Mouse (Mus musculus): ENCODE results near the gene Ctu2. TPM values are rescaled to one million over a fixed set of nuclear protein-coding genes. Genes with fewer than 3 reads are reported as not detected.

Ctu2 gene
- polyA plus RNA-seq, 1 experiment from 2014 or later: 7.9 TPM

GRCm38 (mm10) chr8:122484831-122485230 lies 8.9 kb downstream of the Ctu2 start:
- peaks cover 95% of the 10 kb centered on the region for H3K36me3 ChIP-seq (ENCODE audit: inconsistent target)
- H3K79me2 ChIP-seq (ENCODE audit: inconsistent target): no peaks in the 10 kb centered on the region
- no peak overlapping the region for H3K4me3 ChIP-seq (ENCODE audit: inconsistent target)
- no peak overlapping the region for H3K27ac ChIP-seq
- WGBS (ENCODE audit: missing documents): 22% methylated on average over 12 of the region's 12 CpGs

- WGBS (ENCODE audit: missing documents): 97% methylated on average over 9 of the region's 9 CpGs
Observed at GRCm38 (mm10) chr8:122488387-122488786, 12.4 kb downstream of the Ctu2 start.

GRCm38 (mm10) chr8:122497016-122497734 lies 21.2 kb downstream of the Ctu2 start:
- Histone ChIP-seq H3K79me2 (ENCODE audit: inconsistent target) (no peaks in the 10 kb centered on the region), H3K36me3 (ENCODE audit: inconsistent target) (peaks cover 74% of the 10 kb centered on the region), H3K4me3 (ENCODE audit: inconsistent target) (no peak overlapping the region), H3K27ac (no peak overlapping the region)
- 81% methylated on average over 12 of the region's 12 CpGs for WGBS (ENCODE audit: missing documents)

More at GRCm38 (mm10) chr8:122488387-122488786, 12.4 kb downstream of the Ctu2 start:
- Histone ChIP-seq H3K4me3 (ENCODE audit: inconsistent target) (no peak overlapping the region), H3K79me2 (ENCODE audit: inconsistent target) (no peaks in the 10 kb centered on the region), H3K36me3 (ENCODE audit: inconsistent target) (peaks cover 96% of the 10 kb centered on the region), H3K27ac (no peak overlapping the region)

- 77% methylated on average over 16 of the region's 17 CpGs for WGBS (ENCODE audit: missing documents)
- peaks cover 68% of the 10 kb centered on the region for H3K36me3 ChIP-seq (ENCODE audit: inconsistent target)
Observed at GRCm38 (mm10) chr8:122497912-122498311, 22.0 kb downstream of the Ctu2 start.

GRCm38 (mm10) chr8:122500856-122501255 lies 24.9 kb downstream of the Ctu2 start:
- H3K27ac ChIP-seq: no peak overlapping the region
- peaks cover 55% of the 10 kb centered on the region for H3K36me3 ChIP-seq (ENCODE audit: inconsistent target)
- H3K79me2 ChIP-seq (ENCODE audit: inconsistent target): peaks cover 4% of the 10 kb centered on the region; the same call in 1 of the 2 replicates
- 32% methylated on average over 10 of the region's 10 CpGs for WGBS (ENCODE audit: missing documents)
- no peak overlapping the region for H3K4me3 ChIP-seq (ENCODE audit: inconsistent target)

More at GRCm38 (mm10) chr8:122497912-122498311, 22.0 kb downstream of the Ctu2 start:
- no peak overlapping the region for H3K4me3 ChIP-seq (ENCODE audit: inconsistent target)
- no peak overlapping the region for H3K27ac ChIP-seq
- H3K79me2 ChIP-seq (ENCODE audit: inconsistent target): no peaks in the 10 kb centered on the region

- Histone ChIP-seq H3K4me3 (ENCODE audit: inconsistent target) (no peak overlapping the region), H3K79me2 (ENCODE audit: inconsistent target) (peaks cover 96% of the 10 kb centered on the region), H3K36me3 (ENCODE audit: inconsistent target) (peaks cover 37% of the 10 kb centered on the region; the same call in 1 of the 2 replicates), H3K27ac (no peak overlapping the region)
- 94% methylated on average over 16 of the region's 16 CpGs for WGBS (ENCODE audit: missing documents)
Observed at GRCm38 (mm10) chr8:122511552-122511951, 35.6 kb downstream of the Ctu2 start.

GRCm38 (mm10) chr8:122512392-122512791 lies 36.4 kb downstream of the Ctu2 start:
- 90% methylated on average over 7 of the region's 7 CpGs for WGBS (ENCODE audit: missing documents)
- Histone ChIP-seq H3K4me3 (ENCODE audit: inconsistent target) (no peak overlapping the region), H3K79me2 (ENCODE audit: inconsistent target) (peaks cover 100% of the 10 kb centered on the region), H3K27ac (no peak overlapping the region), H3K36me3 (ENCODE audit: inconsistent target) (peaks cover 35% of the 10 kb centered on the region; the same call in 1 of the 2 replicates)

GRCm38 (mm10) chr8:122515699-122516098 lies 39.8 kb downstream of the Ctu2 start:
- WGBS (ENCODE audit: missing documents): 94% methylated on average over 14 of the region's 14 CpGs
- Histone ChIP-seq H3K27ac (no peak overlapping the region), H3K36me3 (ENCODE audit: inconsistent target) (peaks cover 28% of the 10 kb centered on the region; the same call in 1 of the 2 replicates), H3K79me2 (ENCODE audit: inconsistent target) (peaks cover 100% of the 10 kb centered on the region), H3K4me3 (ENCODE audit: inconsistent target) (no peak overlapping the region)

GRCm38 (mm10) chr8:122517541-122518190 lies 41.7 kb downstream of the Ctu2 start:
- WGBS (ENCODE audit: missing documents): 39% methylated on average over 6 of the region's 6 CpGs
- H3K36me3 ChIP-seq (ENCODE audit: inconsistent target): peaks cover 11% of the 10 kb centered on the region; the same call in 1 of the 2 replicates
- H3K27ac ChIP-seq: peak overlapping the region; percentile 47
- no peak overlapping the region for H3K4me3 ChIP-seq (ENCODE audit: inconsistent target)
- peaks cover 100% of the 10 kb centered on the region for H3K79me2 ChIP-seq (ENCODE audit: inconsistent target)

GRCm38 (mm10) chr8:122520611-122521010 lies 44.7 kb downstream of the Ctu2 start:
- no peak overlapping the region for H3K4me3 ChIP-seq (ENCODE audit: inconsistent target)
- no peaks in the 10 kb centered on the region for H3K36me3 ChIP-seq (ENCODE audit: inconsistent target)
- no peak overlapping the region for H3K27ac ChIP-seq
- peaks cover 100% of the 10 kb centered on the region for H3K79me2 ChIP-seq (ENCODE audit: inconsistent target)
- WGBS (ENCODE audit: missing documents): 91% methylated on average over 11 of the region's 11 CpGs

GRCm38 (mm10) chr8:122522796-122523651 lies 47.1 kb downstream of the Ctu2 start:
- Histone ChIP-seq H3K4me3 (ENCODE audit: inconsistent target) (no peak overlapping the region), H3K79me2 (ENCODE audit: inconsistent target) (peaks cover 100% of the 10 kb centered on the region), H3K36me3 (ENCODE audit: inconsistent target) (no peaks in the 10 kb centered on the region), H3K27ac (peak overlapping the region; percentile 85)
- WGBS (ENCODE audit: missing documents): 61% methylated on average over 14 of the region's 14 CpGs

GRCm38 (mm10) chr8:122523652-122524360 lies 47.9 kb downstream of the Ctu2 start:
- H3K4me3 ChIP-seq (ENCODE audit: inconsistent target): no peak overlapping the region
- H3K36me3 ChIP-seq (ENCODE audit: inconsistent target): no peaks in the 10 kb centered on the region
- peak overlapping the region; percentile 85 for H3K27ac ChIP-seq
- 84% methylated on average over 22 of the region's 23 CpGs for WGBS (ENCODE audit: missing documents)
- peaks cover 100% of the 10 kb centered on the region for H3K79me2 ChIP-seq (ENCODE audit: inconsistent target)

- peak overlapping the region; percentile 85 for H3K27ac ChIP-seq
- peaks cover 100% of the 10 kb centered on the region for H3K79me2 ChIP-seq (ENCODE audit: inconsistent target)
- H3K4me3 ChIP-seq (ENCODE audit: inconsistent target): no peak overlapping the region
- WGBS (ENCODE audit: missing documents): 92% methylated on average over 6 of the region's 6 CpGs
- H3K36me3 ChIP-seq (ENCODE audit: inconsistent target): no peaks in the 10 kb centered on the region
Observed at GRCm38 (mm10) chr8:122524506-122524905, 48.6 kb downstream of the Ctu2 start.

GRCm38 (mm10) chr8:122525004-122525403 lies 49.1 kb downstream of the Ctu2 start:
- no peak overlapping the region for H3K27ac ChIP-seq
- H3K79me2 ChIP-seq (ENCODE audit: inconsistent target): peaks cover 100% of the 10 kb centered on the region
- H3K36me3 ChIP-seq (ENCODE audit: inconsistent target): no peaks in the 10 kb centered on the region
- H3K4me3 ChIP-seq (ENCODE audit: inconsistent target): no peak overlapping the region
- WGBS (ENCODE audit: missing documents): 96% methylated on average over 6 of the region's 6 CpGs

Measured in macrophage (primary cell).